8 mouse cellular contexts compared by ENCODE assay signal in the genomic region with DNA sequence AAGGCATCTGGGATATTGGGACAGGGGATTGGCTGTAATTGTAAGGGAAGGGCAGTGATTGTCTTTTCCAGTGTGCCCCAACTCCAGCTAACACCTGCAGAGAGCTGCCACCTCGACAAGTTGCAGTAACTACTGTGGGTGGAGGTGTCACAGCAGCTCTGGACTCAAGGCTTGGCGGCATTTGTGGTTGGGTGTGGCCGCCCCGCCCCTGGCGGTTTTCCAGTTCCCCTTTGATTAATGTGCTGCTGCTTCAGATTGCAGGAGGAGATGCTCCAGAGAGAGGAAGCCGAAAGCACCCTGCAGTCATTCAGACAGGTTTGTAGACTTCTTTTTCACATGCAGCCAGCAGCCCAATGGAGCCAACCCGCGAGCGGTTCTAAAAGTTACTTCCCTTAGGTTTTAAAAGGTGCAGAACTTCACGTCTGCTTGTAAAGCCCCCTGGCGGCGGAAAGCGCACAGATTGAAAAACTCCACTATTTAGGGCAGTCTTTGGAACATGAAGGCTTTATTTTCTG. TPM values are rescaled to one million over a fixed set of nuclear protein-coding genes. Genes with fewer than 3 reads are reported as not detected.
DNase-seq lines count a peak whose midpoint lies in the region; ATAC-seq lines count a peak whose summit lies in the region.

No protein-coding gene starts in this region.

- no peaks in the 10 kb centered on the region for H3K9me3 ChIP-seq in forebrain, embryonic 10.5 days
- no peaks in the 10 kb centered on the region for H3K9me3 ChIP-seq in heart, embryonic 15.5 days (replicated peaks)
- no peaks in the 10 kb centered on the region for H3K9me3 ChIP-seq in liver, embryonic 11.5 days (ENCODE audit: control insufficient read depth, low read length)

- peak overlapping the region; percentile 75 for H3K4me2 ChIP-seq in heart, embryonic 15.5 days
- peak overlapping the region; percentile 85 for H3K4me2 ChIP-seq in liver, embryonic 11.5 days

- H3K4me3 ChIP-seq in forebrain, embryonic 10.5 days, result peak overlapping the region; percentile 94
- H3K4me3 ChIP-seq in heart, embryonic 15.5 days, result peak overlapping the region; percentile 87
- H3K4me3 ChIP-seq in liver, embryonic 11.5 days (ENCODE audit: low read depth, low read length), result peak overlapping the region; percentile 63

- peak; percentile 88 to 89 for DNase-seq in B cell, adult 2 months
- DNase-seq in adrenal gland, postnatal 36 days, result peak; percentile 78 to 85
- DNase-seq in forebrain, embryonic 10.5 days (ENCODE audit: extremely low spot score, low spot score), result peak; percentile 72
- peak; percentile 90 for DNase-seq in kidney, postnatal 10 days
- DNase-seq in liver, embryonic 11.5 days (ENCODE audit: low spot score), result peak; percentile 65
- peak; percentile 71 to 84 for DNase-seq in spleen, postnatal 4 days (ENCODE audit: low spot score in 2 of 2)

- peak overlapping the region; percentile 88 for H3K9ac ChIP-seq in heart, embryonic 15.5 days
- peak overlapping the region; percentile 75 for H3K9ac ChIP-seq in liver, embryonic 11.5 days (ENCODE audit: low read depth, low read length)

- ATAC-seq in heart, embryonic 15.5 days (replicated peaks; ENCODE audit: insufficient number of reproducible peaks, insufficient read depth, low FRiP score, low read depth), result no peak
- peak; percentile 40; the same call in 1 of the 2 replicates for ATAC-seq in liver, embryonic 11.5 days (replicated peaks; ENCODE audit: low FRiP score)
- peak; percentile 49 for ATAC-seq in monocyte, adult 5-6 weeks (replicated peaks; ENCODE audit: insufficient number of reproducible peaks, low FRiP score, low TSS enrichment, poor library complexity, severe bottlenecking)

- WGBS in forebrain, embryonic 10.5 days, result 3% methylated on average over 13 of the region's 13 CpGs
- 0% methylated on average over 13 of the region's 13 CpGs for WGBS in heart, embryonic 15.5 days
- WGBS in liver, embryonic 11.5 days, result 1% methylated on average over 13 of the region's 13 CpGs

- H3K27ac ChIP-seq in forebrain, embryonic 10.5 days, result peak overlapping the region; percentile 97
- peak overlapping the region; percentile 99 for H3K27ac ChIP-seq in heart, embryonic 15.5 days
- no peak overlapping the region for H3K27ac ChIP-seq in liver, embryonic 11.5 days (ENCODE audit: low read depth, low read length)

- H3K4me1 ChIP-seq in forebrain, embryonic 10.5 days, result peaks cover 66% of the 10 kb centered on the region
- H3K4me1 ChIP-seq in heart, embryonic 15.5 days (replicated peaks), result peaks cover 25% of the 10 kb centered on the region
- H3K4me1 ChIP-seq in liver, embryonic 11.5 days (replicated peaks; ENCODE audit: control insufficient read depth, insufficient read depth, low read length), result peaks cover 26% of the 10 kb centered on the region

- peaks cover 51% of the 10 kb centered on the region for H3K36me3 ChIP-seq in forebrain, embryonic 10.5 days (replicated peaks)
- peaks cover 26% of the 10 kb centered on the region for H3K36me3 ChIP-seq in heart, embryonic 15.5 days
- peaks cover 10% of the 10 kb centered on the region; the same call in 1 of the 2 replicates for H3K36me3 ChIP-seq in liver, embryonic 11.5 days (ENCODE audit: control insufficient read depth, insufficient read depth, low read length)

- no peaks in the 10 kb centered on the region for H3K27me3 ChIP-seq in forebrain, embryonic 10.5 days (ENCODE audit: poor library complexity, severe bottlenecking)
- H3K27me3 ChIP-seq in heart, embryonic 15.5 days, result no peaks in the 10 kb centered on the region
- peaks cover 17% of the 10 kb centered on the region for H3K27me3 ChIP-seq in liver, embryonic 11.5 days (replicated peaks; ENCODE audit: control insufficient read depth, insufficient read depth, low read length)

RNA-seq across cellular contexts. Expression of a gene that starts 1.6 kb away (rescaled TPM):
- 100 to 1,000 TPM; 181 to 247 TPM for total RNA-seq in adrenal gland, postnatal 36 days (2021)
- polyA plus RNA-seq in forebrain, embryonic 10.5 days (2016; fragmentation: Nextera tagmentation; extraction: Ambion mirVana), result 885 and 899 TPM in 2 replicates
- polyA plus RNA-seq in heart, embryonic 15.5 days (2015; fragmentation: Nextera tagmentation; extraction: Ambion mirVana), result 867 and 926 TPM in 2 replicates
- polyA plus RNA-seq in liver, embryonic 11.5 days (2014; fragmentation: Nextera tagmentation; extraction: Ambion mirVana), result 222 and 235 TPM in 2 replicates
- total RNA-seq in monocyte, adult 5-6 weeks (2017), result 1,067 to 1,239 TPM (median 1,097 TPM) in 3 replicates

RNA-seq across cellular contexts. Expression of a gene that starts 30.9 kb away (rescaled TPM):
- 1 to 10 TPM; 3.7 to 7.9 TPM for total RNA-seq in adrenal gland, postnatal 36 days (2021)
- polyA plus RNA-seq in forebrain, embryonic 10.5 days (2016; fragmentation: Nextera tagmentation; extraction: Ambion mirVana), result 8.4 and 10.1 TPM in 2 replicates
- polyA plus RNA-seq in heart, embryonic 15.5 days (2015; fragmentation: Nextera tagmentation; extraction: Ambion mirVana), result 7.6 and 8.1 TPM in 2 replicates
- polyA plus RNA-seq in liver, embryonic 11.5 days (2014; fragmentation: Nextera tagmentation; extraction: Ambion mirVana), result 10.2 and 13.4 TPM in 2 replicates
- 5.6 to 15.4 TPM (median 15.0 TPM) in 3 replicates for total RNA-seq in monocyte, adult 5-6 weeks (2017)
